Mouse (Mus musculus) CH12.LX (cell line): ENCODE measurements around the gene Hmces. TPM values are rescaled to one million over a fixed set of nuclear protein-coding genes. Genes with fewer than 3 reads are reported as not detected.
A peak's percentile ranks its signal among the peaks of the same experiment; 100 is the strongest.

Experiments used
- DNase-seq: peaks from one replicate; pipeline ENCODE4 v3.0.0-alpha.2; 2013; ENCODE audit errors: extremely low read depth
- H3K27ac ChIP-seq: 2 replicates; pipeline ENCODE4 v1.5.1; 2012; ENCODE audit warnings: low read depth, mild to moderate bottlenecking, control low read depth, moderate library complexity; ENCODE audit not compliant: insufficient read depth
- H3K27me3 ChIP-seq: replicated peaks from 2 replicates; pipeline ENCODE3; 2012; ENCODE audit warnings: inconsistent platforms
- H3K36me3 ChIP-seq, 2 experiments: replicated peaks in 1 of 2; 2 replicates each; pipeline versions ENCODE3 to v1.6.1; 2012; ENCODE audit warnings: inconsistent platforms in 1 of 2, low read length in 1 of 2, mild to moderate bottlenecking in 1 of 2, mixed read lengths in 1 of 2, moderate library complexity in 1 of 2; ENCODE audit not compliant: control insufficient read depth in 1 of 2, insufficient read depth in 1 of 2
- H3K4me1 ChIP-seq, 2 experiments: 2 replicates each; pipeline ENCODE4 v1.6.1; 2012; ENCODE audit warnings: inconsistent platforms in 1 of 2, moderate library complexity in 1 of 2; ENCODE audit not compliant: insufficient read depth in 2 of 2, control insufficient read depth in 1 of 2
- H3K4me2 ChIP-seq: 2 replicates; pipeline ENCODE4 v1.6.1; 2012; ENCODE audit warnings: low read depth, mild to moderate bottlenecking, control low read depth; ENCODE audit not compliant: poor library complexity, insufficient read depth, severe bottlenecking
- H3K4me3 ChIP-seq, 3 experiments: fragments of 150-350 bp in 1 of 3; sonication (generic) in 1 of 3; replicated peaks in 1 of 3; 2 replicates each; pipeline versions ENCODE3 to v1.5.1; 2011 to 2012; ENCODE audit warnings: low read depth in 2 of 3, low read length in 2 of 3, mild to moderate bottlenecking in 2 of 3, moderate library complexity in 2 of 3, control low read depth in 1 of 3, improper control_type of control experiment in 1 of 3, inconsistent platforms in 1 of 3, mixed read lengths in 1 of 3; ENCODE audit not compliant: poor library complexity in 1 of 3
- H3K79me2 ChIP-seq: replicated peaks from 2 replicates; pipeline ENCODE4 v1.6.1; 2012; ENCODE audit warnings: mild to moderate bottlenecking, moderate library complexity; ENCODE audit not compliant: control insufficient read depth, poor library complexity, insufficient read depth, severe bottlenecking; ENCODE audit errors: extremely low read depth
- H3K9ac ChIP-seq: 2 replicates; pipeline ENCODE4 v1.6.1; 2012; ENCODE audit warnings: low read depth, mild to moderate bottlenecking, control low read depth, moderate library complexity; ENCODE audit not compliant: insufficient read depth
- H3K9me3 ChIP-seq: replicated peaks from 2 replicates; pipeline ENCODE3; 2012; ENCODE audit warnings: low read length, inconsistent platforms, mixed read lengths
- BHLHE40 ChIP-seq: IDR thresholded peaks from 2 replicates; pipeline ENCODE4 v1.6.1; 2011; ENCODE audit warnings: mild to moderate bottlenecking, low read depth, low read length, improper control_type of control experiment
- CHD2 ChIP-seq: IDR thresholded peaks from 2 replicates; pipeline ENCODE4 v1.6.1; 2011; ENCODE audit warnings: low read length, improper control_type of control experiment
- EP300 ChIP-seq: IDR thresholded peaks from 2 replicates; pipeline ENCODE4 v1.6.1; 2011; ENCODE audit warnings: low read length, improper control_type of control experiment
- ETS1 ChIP-seq: conservative IDR thresholded peaks from 2 replicates; pipeline ENCODE4 v1.6.1; 2012; ENCODE audit warnings: low read depth, mild to moderate bottlenecking, inconsistent platforms, low read length, improper control_type of control experiment, moderate library complexity
- MAFK ChIP-seq: IDR thresholded peaks from 2 replicates; pipeline ENCODE4 v1.6.1; 2011; ENCODE audit warnings: low read length, improper control_type of control experiment; ENCODE audit not compliant: insufficient replicate concordance
- MEF2A ChIP-seq: IDR thresholded peaks from 2 replicates; pipeline ENCODE4 v1.6.1; 2014; ENCODE audit warnings: low read depth, mild to moderate bottlenecking, inconsistent platforms, low read length, improper control_type of control experiment, borderline replicate concordance
- MXI1 ChIP-seq: IDR thresholded peaks from 2 replicates; pipeline ENCODE4 v1.6.1; 2011; ENCODE audit warnings: mild to moderate bottlenecking, low read depth, low read length, improper control_type of control experiment
- NELFE ChIP-seq: IDR thresholded peaks from 2 replicates; pipeline ENCODE4 v1.6.1; 2011; ENCODE audit warnings: low read depth, low read length, improper control_type of control experiment
- POLR2A ChIP-seq: IDR thresholded peaks from 2 replicates; pipeline ENCODE4 v1.6.1; 2011; ENCODE audit warnings: low read depth, mild to moderate bottlenecking, improper control_type of control experiment, low read length
- TBP ChIP-seq: conservative IDR thresholded peaks from 2 replicates; pipeline ENCODE4 v1.6.1; 2011; ENCODE audit warnings: low read depth, low read length, improper control_type of control experiment
- UBTF ChIP-seq: IDR thresholded peaks from 2 replicates; pipeline ENCODE4 v1.6.1; 2012; ENCODE audit warnings: low read depth, mild to moderate bottlenecking, inconsistent platforms, low read length, improper control_type of control experiment, moderate library complexity
- USF1 ChIP-seq: IDR thresholded peaks from 2 replicates; pipeline ENCODE4 v1.6.1; 2014; ENCODE audit warnings: low read depth, mild to moderate bottlenecking, inconsistent platforms, low read length, improper control_type of control experiment
- ZC3H11A ChIP-seq: IDR thresholded peaks from 2 replicates; pipeline ENCODE4 v1.6.1; 2012; ENCODE audit warnings: low read depth, mild to moderate bottlenecking, inconsistent platforms, low read length, improper control_type of control experiment
- ZNF384 ChIP-seq: IDR thresholded peaks from 2 replicates; pipeline ENCODE4 v1.6.1; 2012; ENCODE audit warnings: low read depth, low read length, improper control_type of control experiment, inconsistent platforms
- dilution Hi-C: fragments of 300-500 bp; cut with MboI; formaldehyde crosslinking; loops from 2 replicates; pipeline ENCODE4 v1.14.3; 2020; ENCODE audit warnings: low sequenced_read_pairs; ENCODE audit not compliant: extremely low pct_unique_long_range_greater_than_20kb, extremely low pct_ligation_motif_present
- in situ Hi-C: fragments of 300-500 bp; cut with MboI; formaldehyde crosslinking; loops from 3 replicates; pipeline ENCODE4 v1.14.3; 2019; ENCODE audit warnings: low sequenced_read_pairs, low pct_ligation_motif_present, low pct_unique_long_range_greater_than_20kb, mixed read lengths
- polyA plus RNA-seq: library from polyadenylated mRNA; unstranded; fragments of >175 nt; gene quantifications from 2 replicates; pipeline ENCODE4 v1.2.1, GENCODE M21; 2012; ENCODE audit warnings: low read depth; ENCODE audit not compliant: insufficient read length
- total RNA-seq, 2 experiments: library from RNA; depleted of rRNA; stranded (reverse); fragments of 300-350 nt in 1 of 2; fragments of >200 nt in 1 of 2; gene quantifications; 2 replicates each; pipeline ENCODE4 v1.2.3; 2012 to 2014

The Hmces gene
- total and polyA plus RNA-seq, 3 experiments = 0.31 to 11.8 (median 0.99) TPM

GRCm38 (mm10) chr6:87911559-87911958 is 2.2 kb upstream of the Hmces start:
- no peak overlapping the region for H3K4me3 ChIP-seq
- peaks cover 12% of the 10 kb centered on the region for H3K9me3 ChIP-seq
- H3K4me2 ChIP-seq = no peak overlapping the region
- no peaks in the 10 kb centered on the region for H3K27me3 ChIP-seq
- H3K9ac ChIP-seq = no peak overlapping the region
- no peaks in the 10 kb centered on the region; the same call in 1 of the 2 replicates for H3K79me2 ChIP-seq
- dilution Hi-C loops = no loop called here
- DNase-seq = peak; percentile 63
- H3K4me1 ChIP-seq = peaks cover 11 to 60% of the 10 kb centered on the region in 2 experiments
- H3K27ac ChIP-seq = no peak overlapping the region; the same call in 1 of the 2 replicates
- in situ Hi-C loops = loop anchor here (25.0 kb wide), 1 partner anchor 176 kb away; the partner anchor contains the start of gene Rpn1
- peaks cover 56 to 76% of the 10 kb centered on the region in 2 experiments for H3K36me3 ChIP-seq
- TF ChIP-seq MXI1 (no peak), MAFK (0 out of 2 replicates have a peak, but pooled peaks have one; percentile 50), EP300 (0 out of 2 replicates have a peak, but pooled peaks have one; percentile 32), TBP (no peak), NELFE (no peak), ZNF384 (peak; percentile 16; the same call in 1 of the 2 replicates), ETS1 (peak; percentile 62; the same call in 1 of the 2 replicates), USF1 (no peak), BHLHE40 (peak; percentile 24; the same call in 1 of the 2 replicates), MEF2A (peak; percentile 75)

DNA sequence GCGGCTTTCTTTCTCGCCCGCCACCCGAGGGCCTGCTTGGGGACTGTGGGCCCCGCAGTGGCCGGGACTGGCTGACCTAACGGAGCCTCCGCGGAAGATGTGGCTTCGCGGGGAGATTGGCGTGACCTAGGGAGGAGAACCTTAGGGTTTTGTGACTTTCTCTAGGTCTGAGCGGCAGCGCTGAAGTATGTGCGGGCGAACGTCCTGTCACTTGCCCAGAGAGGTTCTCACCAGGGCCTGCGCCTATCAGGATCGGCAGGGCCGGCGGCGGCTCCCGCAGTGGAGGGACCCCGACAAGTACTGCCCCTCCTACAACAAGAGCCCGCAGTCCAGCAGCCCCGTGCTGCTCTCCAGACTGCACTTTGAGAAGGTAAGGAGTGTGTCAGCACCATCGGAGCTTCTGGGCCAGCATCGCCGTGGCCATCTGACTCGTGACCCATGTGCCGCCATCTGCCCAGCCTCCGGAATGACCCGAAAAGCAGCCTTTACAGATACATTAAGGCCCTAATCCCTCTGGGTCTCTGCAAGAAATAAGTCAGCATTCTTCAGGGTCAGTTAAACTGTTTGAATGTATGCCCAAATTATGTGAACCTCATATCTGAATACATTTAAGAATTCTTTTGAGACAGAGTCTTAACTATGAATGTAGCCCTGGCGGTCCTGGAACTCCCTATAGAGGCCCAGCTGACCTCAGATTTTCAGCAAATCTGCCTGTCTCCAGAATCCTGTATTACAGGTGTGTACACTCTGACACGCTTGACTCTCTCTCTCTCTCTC is 779 bp downstream of the Hmces start:
- dilution Hi-C loops (no loop called here), in situ Hi-C loops (loop anchor here (25.0 kb wide), 1 partner anchor 173 kb away; the partner anchor contains the start of gene Rpn1)
- H3K9me3 ChIP-seq = peaks cover 12% of the 10 kb centered on the region
- H3K79me2 ChIP-seq = no peaks in the 10 kb centered on the region; the same call in 1 of the 2 replicates
- H3K4me1 ChIP-seq = peaks cover 12 to 66% of the 10 kb centered on the region in 2 experiments
- H3K27ac ChIP-seq = 0 out of 2 replicates have a peak overlapping the region, but pooled peaks have one; percentile 9
- H3K36me3 ChIP-seq = peaks cover 29 to 47% of the 10 kb centered on the region in 2 experiments
- peak overlapping the region; percentile 17 to 70 (median 56) for H3K4me3 ChIP-seq
- H3K9ac ChIP-seq = peak overlapping the region; percentile 62
- no peak for DNase-seq
- no peaks in the 10 kb centered on the region for H3K27me3 ChIP-seq
- TF ChIP-seq BHLHE40 (peak; percentile 42; the same call in 1 of the 2 replicates), ZC3H11A (no peak), UBTF (0 out of 2 replicates have a peak, but pooled peaks have one; percentile 12), CHD2 (no peak), USF1 (no peak), POLR2A (no peak)
- peak overlapping the region; percentile 96 for H3K4me2 ChIP-seq
